Mouse (Mus musculus) MEL (cell line): Measurements from ENCODE around the gene Grpel1. TPM values are rescaled to one million over a fixed set of nuclear protein-coding genes. Genes with fewer than 3 reads are reported as not detected.

Experiments
- DNase-seq: peaks from one replicate; pipeline ENCODE4 v3.0.0; 2011; ENCODE audit warnings: low read depth, low spot score
- H3K27ac ChIP-seq: 2 replicates; pipeline ENCODE4 v1.5.1; 2012; ENCODE audit warnings: low read depth, mild to moderate bottlenecking, control low read depth, low read length, moderate library complexity; ENCODE audit not compliant: control insufficient read depth
- H3K27me3 ChIP-seq, 2 experiments: fragments of 150-350 bp in 1 of 2; sonication (generic) in 1 of 2; 2 replicates each; pipeline ENCODE4 v1.6.1; 2012; ENCODE audit warnings: low read length in 2 of 2, mild to moderate bottlenecking in 2 of 2, improper control_type of control experiment in 1 of 2, moderate library complexity in 1 of 2; ENCODE audit not compliant: insufficient read depth in 2 of 2, control insufficient read depth in 1 of 2
- H3K36me3 ChIP-seq, 2 experiments: 2 replicates each; pipeline ENCODE4 v1.6.1; 2012 to 2014; ENCODE audit warnings: low read length in 2 of 2, improper control_type of control experiment in 1 of 2, inconsistent platforms in 1 of 2, mild to moderate bottlenecking in 1 of 2; ENCODE audit not compliant: insufficient read depth in 2 of 2, control insufficient read depth in 1 of 2
- H3K4me1 ChIP-seq, 2 experiments: fragments of 150-350 bp in 1 of 2; sonication (generic) in 1 of 2; 2 replicates each; pipeline ENCODE4 v1.6.1; 2012; ENCODE audit warnings: low read length in 2 of 2, improper control_type of control experiment in 1 of 2, mild to moderate bottlenecking in 1 of 2; ENCODE audit not compliant: insufficient read depth in 2 of 2, control insufficient read depth in 1 of 2
- H3K4me3 ChIP-seq, 2 experiments: fragments of 150-350 bp in 1 of 2; sonication (generic) in 1 of 2; 2 replicates each; pipeline ENCODE4 v1.5.1; 2012; ENCODE audit warnings: low read depth in 2 of 2, low read length in 2 of 2, mild to moderate bottlenecking in 2 of 2, moderate library complexity in 2 of 2, control low read depth in 1 of 2, improper control_type of control experiment in 1 of 2; ENCODE audit not compliant: control insufficient read depth in 1 of 2, insufficient read depth in 1 of 2
- H3K79me2 ChIP-seq: 2 replicates; pipeline ENCODE4 v1.6.1; 2012; ENCODE audit warnings: mild to moderate bottlenecking, low read length, moderate library complexity; ENCODE audit not compliant: control insufficient read depth, poor library complexity, insufficient read depth
- H3K9ac ChIP-seq: 2 replicates; pipeline ENCODE4 v1.6.1; 2012; ENCODE audit warnings: low read depth, mild to moderate bottlenecking, control low read depth, low read length, moderate library complexity; ENCODE audit not compliant: control insufficient read depth, poor library complexity, severe bottlenecking
- H3K9me3 ChIP-seq: fragments of 150-350 bp; sonication (generic); replicated peaks from 2 replicates; pipeline ENCODE4 v1.6.1; 2012; ENCODE audit warnings: mild to moderate bottlenecking, low read length, improper control_type of control experiment, moderate library complexity; ENCODE audit not compliant: insufficient read depth
- CHD1 ChIP-seq: IDR thresholded peaks from 2 replicates; pipeline ENCODE4 v1.6.1; 2012; ENCODE audit warnings: low read depth, mild to moderate bottlenecking, inconsistent platforms, low read length, improper control_type of control experiment
- CTCF ChIP-seq, 3 experiments: IDR thresholded peaks in 2 of 3; conservative IDR thresholded peaks in 1 of 3; 2 replicates each; pipeline ENCODE4 v1.5.1; 2011 to 2012; ENCODE audit warnings: low read length in 3 of 3, low read depth in 2 of 3, mild to moderate bottlenecking in 2 of 3, improper control_type of control experiment in 1 of 3, inconsistent platforms in 1 of 3, mixed read lengths in 1 of 3, moderate library complexity in 1 of 3; ENCODE audit not compliant: control insufficient read depth in 1 of 3, insufficient read depth in 1 of 3, poor library complexity in 1 of 3, severe bottlenecking in 1 of 3
- E2F4 ChIP-seq: IDR thresholded peaks from 2 replicates; pipeline ENCODE4 v1.6.1; 2011; ENCODE audit warnings: low read depth, low read length, improper control_type of control experiment, borderline replicate concordance
- ELF1 ChIP-seq: IDR thresholded peaks from 2 replicates; pipeline ENCODE4 v1.6.1; 2014; ENCODE audit warnings: low read depth, mild to moderate bottlenecking, inconsistent platforms, low read length, improper control_type of control experiment, moderate library complexity
- ETS1 ChIP-seq: IDR thresholded peaks from 2 replicates; pipeline ENCODE4 v1.6.1; 2012; ENCODE audit warnings: low read depth, mild to moderate bottlenecking, inconsistent platforms, low read length, improper control_type of control experiment, moderate library complexity
- GATA1 ChIP-seq: IDR thresholded peaks from 2 replicates; pipeline ENCODE4 v1.6.1; 2011; ENCODE audit warnings: low read depth, low read length, improper control_type of control experiment
- JUND ChIP-seq: IDR thresholded peaks from 2 replicates; pipeline ENCODE4 v1.6.1; 2011; ENCODE audit warnings: low read depth, mild to moderate bottlenecking, improper control_type of control experiment, low read length
- MAX ChIP-seq: IDR thresholded peaks from 2 replicates; pipeline ENCODE4 v1.6.1; 2011; ENCODE audit warnings: low read length, improper control_type of control experiment
- MAZ ChIP-seq: IDR thresholded peaks from 2 replicates; pipeline ENCODE4 v1.6.1; 2012; ENCODE audit warnings: low read depth, mild to moderate bottlenecking, inconsistent platforms, low read length, improper control_type of control experiment
- MEF2A ChIP-seq: IDR thresholded peaks from 2 replicates; pipeline ENCODE4 v1.6.1; 2014; ENCODE audit warnings: low read depth, mild to moderate bottlenecking, inconsistent platforms, low read length, improper control_type of control experiment; ENCODE audit not compliant: poor library complexity, insufficient replicate concordance, severe bottlenecking; ENCODE audit errors: extremely low read depth
- MXI1 ChIP-seq: IDR thresholded peaks from 2 replicates; pipeline ENCODE4 v1.6.1; 2011; ENCODE audit warnings: mild to moderate bottlenecking, low read depth, low read length, improper control_type of control experiment
- MYC ChIP-seq: IDR thresholded peaks from 2 replicates; pipeline ENCODE4 v1.6.1; 2011; ENCODE audit warnings: low read depth, mild to moderate bottlenecking, low read length, improper control_type of control experiment, moderate library complexity
- NELFE ChIP-seq: IDR thresholded peaks from 2 replicates; pipeline ENCODE4 v1.6.1; 2011; ENCODE audit warnings: low read depth, low read length, improper control_type of control experiment
- NRF1 ChIP-seq: IDR thresholded peaks from 2 replicates; pipeline ENCODE4 v1.6.1; 2014; ENCODE audit warnings: low read depth, mild to moderate bottlenecking, inconsistent platforms, low read length, improper control_type of control experiment, moderate library complexity; ENCODE audit not compliant: poor library complexity, insufficient read depth, severe bottlenecking
- POLR2AphosphoS2 ChIP-seq: IDR thresholded peaks from 2 replicates; pipeline ENCODE4 v1.6.1; 2011; ENCODE audit warnings: low read length, improper control_type of control experiment
- POLR2AphosphoS5 ChIP-seq: IDR thresholded peaks from 2 replicates; pipeline ENCODE4 v1.6.1; 2012; ENCODE audit warnings: low read depth, borderline replicate concordance, mild to moderate bottlenecking, inconsistent platforms, low read length, moderate library complexity, mixed read lengths
- RAD21 ChIP-seq: IDR thresholded peaks from 2 replicates; pipeline ENCODE4 v1.6.1; 2011; ENCODE audit warnings: mild to moderate bottlenecking, low read depth, low read length, improper control_type of control experiment
- SMC3 ChIP-seq: IDR thresholded peaks from 2 replicates; pipeline ENCODE4 v1.6.1; 2011; ENCODE audit warnings: low read depth, low read length, improper control_type of control experiment
- TBP ChIP-seq: IDR thresholded peaks from 2 replicates; pipeline ENCODE4 v1.8.0; 2011; ENCODE audit warnings: low read depth, low read length, improper control_type of control experiment
- TCF12 ChIP-seq: IDR thresholded peaks from 2 replicates; pipeline ENCODE4 v1.6.1; 2014; ENCODE audit warnings: low read depth, mild to moderate bottlenecking, inconsistent platforms, low read length, improper control_type of control experiment, moderate library complexity
- ZC3H11A ChIP-seq: IDR thresholded peaks from 2 replicates; pipeline ENCODE4 v1.6.1; 2012; ENCODE audit warnings: low read depth, mild to moderate bottlenecking, inconsistent platforms, low read length, improper control_type of control experiment
- ZKSCAN1 ChIP-seq: IDR thresholded peaks from 2 replicates; pipeline ENCODE4 v1.6.1; 2012; ENCODE audit warnings: low read depth, mild to moderate bottlenecking, inconsistent platforms, low read length, improper control_type of control experiment, moderate library complexity
- polyA plus RNA-seq, 2 experiments: library from polyadenylated mRNA; stranded (reverse) in 1 of 2; unstranded in 1 of 2; fragments of >175 nt in 1 of 2; fragments of >200 nt in 1 of 2; gene quantifications; 2 replicates each; pipeline versions ENCODE4 v1.2.1 to v1.2.4; 2012; ENCODE audit warnings: low replicate concordance in 2 of 2, low read depth in 1 of 2; ENCODE audit not compliant: insufficient read length in 2 of 2, insufficient read depth in 1 of 2, missing spikeins in 1 of 2
- total RNA-seq: library from RNA; depleted of rRNA; stranded (reverse); fragments of 300-350 nt; gene quantifications from 2 replicates; pipeline ENCODE4 v1.2.3, GENCODE M21; 2012

Gene Grpel1
- total and polyA plus RNA-seq, 3 experiments: 41.1 to 87.4 (median 75.7) TPM

DNA sequence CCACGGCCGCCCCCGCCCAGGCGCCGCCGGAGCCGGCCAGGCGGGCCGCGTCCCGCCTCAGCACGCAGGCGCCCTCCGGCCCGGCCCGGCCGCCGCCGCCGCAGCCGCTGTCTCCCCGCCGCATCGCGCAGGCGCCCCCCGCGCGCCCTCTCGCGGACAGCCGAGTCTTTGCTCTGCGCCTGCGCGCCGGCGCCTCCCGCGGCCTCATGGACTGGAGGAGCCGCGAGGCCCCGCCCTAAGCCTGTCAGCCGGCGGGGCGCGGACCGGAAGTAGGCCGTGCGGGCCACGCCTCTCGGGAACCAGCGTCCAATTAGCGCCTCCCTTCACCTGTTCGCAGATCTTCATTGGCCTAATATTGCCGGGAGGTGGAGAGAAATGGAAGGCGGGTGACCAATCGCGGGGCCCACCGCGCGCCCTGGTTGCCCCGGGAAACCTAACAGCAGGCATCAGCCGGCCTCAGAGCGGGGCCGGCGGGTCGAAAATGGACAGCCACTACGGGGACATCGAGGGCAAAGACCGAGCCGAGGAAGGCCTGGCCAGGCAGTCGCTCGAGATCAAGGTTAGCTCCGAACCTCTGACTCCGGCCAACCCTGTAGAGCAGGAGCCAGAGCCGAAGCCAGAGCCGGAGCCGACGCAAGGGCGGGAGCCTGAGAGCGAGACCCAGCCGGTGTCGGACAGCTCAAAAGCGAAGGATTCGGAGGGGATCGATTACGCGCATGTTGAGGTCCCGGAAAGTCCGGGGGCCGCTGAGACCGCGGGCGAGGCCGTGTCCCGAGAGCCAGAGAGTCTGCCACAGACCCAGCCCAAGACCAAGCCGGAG lies 19.6 kb downstream of the Grpel1 start, which contains the start of the genes Tada2b and Ccdc96 (continued):
- TF ChIP-seq MAZ (0 out of 2 replicates have a peak, but pooled peaks have one; percentile 53), MAX (peak; percentile 81), ZC3H11A (no peak), CHD1 (no peak)

DNA sequence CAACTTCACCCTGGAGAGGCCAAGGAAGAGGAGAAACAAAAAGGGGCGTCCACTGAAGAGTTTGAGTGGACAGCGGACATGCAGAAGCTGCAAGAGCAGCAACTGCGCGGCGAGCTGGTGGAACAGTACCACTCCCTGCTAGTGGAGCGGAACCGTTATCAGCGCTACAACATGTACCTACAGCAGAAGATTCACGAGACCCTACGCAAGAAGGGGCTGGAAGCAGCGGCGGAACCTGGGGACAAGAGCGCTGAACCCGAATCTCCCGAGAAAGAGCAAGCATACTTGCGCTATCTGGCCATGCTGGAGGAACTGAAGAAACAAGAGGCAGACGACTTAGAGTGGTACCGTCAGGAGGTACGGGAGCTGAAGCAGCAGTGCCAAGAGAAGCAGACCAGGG lies 20.5 kb downstream of the Grpel1 start:
- no peak for TF ChIP-seq GATA1
- TF ChIP-seq TBP: 0 out of 2 replicates have a peak, but pooled peaks have one; percentile 9
- TF ChIP-seq, all 39 proteins: peak for 1
- Histone ChIP-seq H3K4me3 (peak overlapping the region; percentile 64 to 79), H3K9ac (peak overlapping the region; percentile 50), H3K27me3 (no peaks in the 10 kb centered on the region), H3K79me2 (peaks cover 35% of the 10 kb centered on the region), H3K36me3 (peaks cover 0 to 19% of the 10 kb centered on the region in 2 experiments; a peak in 3 of 4 replicates), H3K4me1 (peaks cover 9 to 26% of the 10 kb centered on the region in 2 experiments), H3K9me3 (no peaks in the 10 kb centered on the region), H3K27ac (no peak overlapping the region)
- peak; percentile 57 for DNase-seq

DNA sequence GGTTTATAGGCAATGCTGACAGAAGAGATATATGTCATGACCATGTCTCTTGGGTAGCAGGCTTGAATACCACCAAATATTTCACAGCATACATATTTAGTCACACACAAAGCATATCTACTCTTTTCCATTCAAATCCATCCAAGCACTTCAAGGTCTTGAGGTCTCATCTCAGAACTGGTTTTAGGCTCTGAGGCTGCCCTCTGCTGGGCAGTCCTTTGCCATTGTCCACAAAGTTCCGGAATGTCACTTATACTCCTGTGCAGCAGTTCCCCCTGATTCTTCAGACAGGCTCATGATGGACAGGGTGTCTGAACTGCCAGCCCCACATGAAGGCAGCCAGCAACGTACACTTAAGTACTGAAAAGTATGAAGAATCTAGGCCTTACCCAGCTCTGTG lies 24.4 kb downstream of the Grpel1 start:
- Histone ChIP-seq H3K4me3 (no peak overlapping the region), H3K27ac (no peak overlapping the region), H3K9ac (no peak overlapping the region), H3K4me1 (peaks cover 0 to 6% of the 10 kb centered on the region in 2 experiments; a peak in 2 of 4 replicates), H3K27me3 (no peaks in the 10 kb centered on the region), H3K36me3 (no peaks in the 10 kb centered on the region; a peak in 1 of 4 replicates), H3K79me2 (no peaks in the 10 kb centered on the region; the same call in 1 of the 2 replicates), H3K9me3 (no peaks in the 10 kb centered on the region)
- no peak for DNase-seq
- TF ChIP-seq NELFE (no peak), RAD21 (peak; percentile 30), SMC3 (peak; percentile 49), CTCF (IDR thresholded peaks at IDR 0.05 in 2 of 3, conservative IDR thresholded peaks at IDR 0.05 in 1 of 3; ENCODE audit: control insufficient read depth in 1 of 3, insufficient read depth in 1 of 3, low read depth in 2 of 3, low read length in 3 of 3, poor library complexity in 1 of 3, severe bottlenecking in 1 of 3) (peak; percentile 29 to 59 (median 53); a peak in 5 of 6 replicates)

DNA sequence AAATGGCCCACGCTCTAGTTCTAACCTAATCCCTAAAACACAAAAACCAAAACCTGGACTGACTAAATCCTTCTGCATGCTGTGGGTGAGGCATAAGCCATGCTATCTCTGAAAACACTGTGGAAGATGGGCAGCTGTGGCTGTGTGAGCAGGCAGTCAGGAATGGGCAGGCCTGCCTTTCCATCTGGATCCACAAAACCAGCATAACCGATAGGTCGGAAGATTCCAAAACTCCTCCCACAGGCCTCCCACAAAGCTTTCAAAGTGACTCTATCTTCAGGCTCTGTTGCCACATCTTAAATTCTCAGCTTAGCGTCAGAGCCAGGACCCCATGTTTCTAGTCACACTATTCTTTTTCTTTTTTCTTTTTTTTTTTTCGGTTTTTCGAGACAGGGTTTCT lies 29.1 kb downstream of the Grpel1 start:
- H3K9ac ChIP-seq: no peak overlapping the region
- H3K9me3 ChIP-seq: no peaks in the 10 kb centered on the region
- DNase-seq: no peak
- H3K27me3 ChIP-seq: no peaks in the 10 kb centered on the region
- H3K27ac ChIP-seq: no peak overlapping the region
- no peak overlapping the region for H3K4me3 ChIP-seq
- no peaks in the 10 kb centered on the region; a peak in 1 of 4 replicates for H3K36me3 ChIP-seq
- no peaks in the 10 kb centered on the region for H3K79me2 ChIP-seq
- no peaks in the 10 kb centered on the region for H3K4me1 ChIP-seq
- no peak for TF ChIP-seq NRF1
- no peak for TF ChIP-seq MEF2A
- no peak for TF ChIP-seq MAX
- no peak for TF ChIP-seq SMC3
- TF ChIP-seq ZKSCAN1: no peak
- no peak for TF ChIP-seq POLR2AphosphoS5
- no peak for TF ChIP-seq GATA1
- no peak for TF ChIP-seq ELF1
- TF ChIP-seq TCF12: no peak
- no peak for TF ChIP-seq E2F4
- TF ChIP-seq POLR2AphosphoS2: no peak
- no peak for TF ChIP-seq MYC
- no peak for TF ChIP-seq JUND
- TF ChIP-seq MXI1: no peak
- no peak for TF ChIP-seq ETS1
- no peak for TF ChIP-seq CTCF (IDR thresholded peaks at IDR 0.05 in 2 of 3, conservative IDR thresholded peaks at IDR 0.05 in 1 of 3; ENCODE audit: control insufficient read depth in 1 of 3, insufficient read depth in 1 of 3, low read depth in 2 of 3, low read length in 3 of 3, poor library complexity in 1 of 3, severe bottlenecking in 1 of 3)
